Mouse (Mus musculus): ENCODE measurements around the gene Add3.

Gene Add3

DNA sequence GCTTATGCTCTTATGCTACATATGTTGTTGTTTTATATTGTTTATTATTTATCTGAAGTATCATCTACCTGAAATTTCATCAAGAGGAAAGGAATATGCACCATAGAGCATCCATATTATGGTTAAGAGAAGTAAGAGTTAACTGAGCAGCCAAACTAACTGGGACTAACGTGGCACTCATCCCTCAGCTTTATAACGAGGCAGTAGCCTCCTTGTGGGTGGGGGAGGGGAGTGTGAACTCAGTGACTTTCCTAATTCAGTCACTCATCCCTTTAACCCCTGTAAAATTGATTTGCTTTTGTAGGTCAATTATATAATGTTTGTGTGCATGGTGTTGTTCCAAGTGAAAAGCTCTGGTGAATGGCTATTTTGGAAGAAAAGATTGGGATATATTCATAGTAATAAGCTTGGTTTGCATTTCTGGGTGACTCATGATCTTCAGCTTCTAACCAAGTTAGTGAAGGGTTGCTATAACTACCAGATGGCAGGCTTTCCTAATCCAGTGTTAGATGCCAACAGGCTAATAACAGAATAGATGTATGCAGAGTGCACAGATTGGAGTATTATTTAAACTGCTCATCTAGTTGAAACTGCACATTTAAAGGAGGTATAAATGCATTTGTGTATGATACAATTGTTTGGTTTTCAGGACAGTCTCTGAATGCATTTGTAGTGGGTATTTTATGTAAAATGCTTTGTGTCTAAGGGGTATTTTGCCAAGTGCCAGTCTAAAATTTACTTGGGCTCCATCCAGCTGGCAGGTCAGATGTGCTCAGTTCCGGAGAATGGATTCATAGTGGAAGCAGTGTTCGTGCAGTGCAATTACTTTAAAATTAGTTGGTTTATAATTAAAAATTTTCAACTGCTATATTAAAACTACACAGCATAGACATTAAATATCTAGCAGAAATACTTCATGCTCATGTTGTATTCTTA lies 25.3 kb downstream of the Add3 start:
- no peak for DNase-seq (ENCODE audit: low spot score in 2 of 2)

DNA sequence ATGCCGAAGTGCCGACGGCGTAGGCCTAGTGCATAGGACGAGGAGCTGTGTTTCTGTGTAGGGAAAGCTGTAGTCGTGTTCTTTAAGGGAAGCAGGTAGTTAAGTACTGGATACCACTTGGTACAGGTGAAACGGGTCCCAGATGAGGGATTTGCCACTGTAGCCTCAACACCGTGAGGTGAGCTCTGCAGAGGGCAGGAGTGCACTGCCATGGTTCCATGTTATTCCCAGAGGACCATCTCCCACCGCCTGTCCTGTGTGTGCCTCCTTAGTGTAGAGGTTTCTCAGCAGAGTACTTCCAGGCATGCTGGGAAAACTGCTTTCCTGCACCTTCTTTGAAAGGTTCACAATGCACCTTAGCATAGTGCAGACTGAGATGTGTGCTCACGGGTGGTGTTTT lies 26.1 kb downstream of the Add3 start:
- no peak for DNase-seq (ENCODE audit: low spot score in 2 of 2)

GRCm38 (mm10) chr19:53168576-53168975 lies 28.3 kb downstream of the Add3 start:
- no peak for DNase-seq (ENCODE audit: low spot score in 2 of 2)

DNA sequence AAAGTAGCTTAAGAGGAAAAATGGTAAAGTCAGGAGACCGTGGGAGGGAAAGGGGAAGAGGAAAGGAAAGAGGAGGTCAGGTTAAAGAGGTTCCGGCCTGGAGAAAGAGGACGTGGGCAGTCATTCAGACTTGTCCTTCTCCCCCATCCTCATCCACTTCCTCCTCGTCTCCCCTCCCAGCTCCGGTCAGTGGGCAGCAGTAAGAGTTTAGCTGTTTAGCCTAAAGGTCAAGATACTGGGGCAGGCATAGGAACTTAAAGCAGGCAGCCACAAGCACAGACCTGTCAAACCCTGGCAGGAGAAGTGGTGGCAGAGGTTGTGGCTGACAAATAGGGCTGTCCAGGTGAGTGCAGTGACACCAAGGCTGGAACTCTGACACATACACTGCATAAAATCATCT lies 30.4 kb downstream of the Add3 start:
- no peak for DNase-seq (ENCODE audit: low spot score in 2 of 2)

DNA sequence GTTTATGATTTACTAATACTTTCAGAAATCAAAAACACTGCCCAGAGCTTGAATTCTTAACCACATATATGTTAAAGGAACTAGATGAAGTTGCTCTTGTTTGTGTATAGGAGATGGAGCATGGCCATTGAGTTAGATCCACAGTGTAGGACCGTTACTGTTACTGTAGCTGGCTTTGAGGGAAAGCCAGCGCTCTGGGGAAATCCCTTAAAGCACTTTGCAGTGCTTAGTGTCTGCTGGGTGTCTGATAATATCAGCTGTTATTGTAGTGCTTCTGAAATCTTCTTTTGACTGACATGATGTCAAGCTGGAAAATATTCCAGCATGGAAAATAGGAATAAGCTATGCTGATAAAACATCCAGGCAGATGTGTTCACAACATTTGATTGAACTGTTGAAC lies 33.8 kb downstream of the Add3 start:
- DNase-seq (ENCODE audit: low spot score in 2 of 2), result no peak

- DNase-seq (ENCODE audit: low spot score in 2 of 2), result no peak
These were observed 35.3 kb downstream of the Add3 start for GRCm38 (mm10) chr19:53175550-53175949.

DNA sequence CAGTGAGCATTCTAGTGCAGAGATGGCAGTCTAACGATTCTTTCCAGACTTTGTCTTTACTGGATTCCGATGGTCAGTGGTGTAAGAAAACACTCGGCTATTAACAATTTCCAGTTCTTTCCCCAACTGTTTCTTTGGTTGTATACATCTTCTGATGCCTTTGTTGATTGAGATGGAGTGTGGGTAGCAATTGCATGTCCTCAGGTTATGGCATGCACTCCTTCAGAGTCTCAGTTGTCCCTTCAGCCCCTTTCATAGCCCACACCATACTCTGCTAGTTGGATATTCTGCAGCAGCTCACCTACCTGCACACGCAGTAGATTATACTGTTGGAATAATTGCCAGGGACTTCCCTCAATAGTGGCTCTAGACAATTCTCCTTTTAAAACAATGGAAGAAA lies 36.3 kb downstream of the Add3 start:
- no peak for DNase-seq (ENCODE audit: low spot score in 2 of 2)

- no peak for DNase-seq (ENCODE audit: low spot score in 2 of 2)
These were observed 38.6 kb downstream of the Add3 start for GRCm38 (mm10) chr19:53178611-53179528.

- no peak for DNase-seq (ENCODE audit: low spot score in 2 of 2)
These were observed 40.0 kb downstream of the Add3 start for GRCm38 (mm10) chr19:53180168-53180803.

DNA sequence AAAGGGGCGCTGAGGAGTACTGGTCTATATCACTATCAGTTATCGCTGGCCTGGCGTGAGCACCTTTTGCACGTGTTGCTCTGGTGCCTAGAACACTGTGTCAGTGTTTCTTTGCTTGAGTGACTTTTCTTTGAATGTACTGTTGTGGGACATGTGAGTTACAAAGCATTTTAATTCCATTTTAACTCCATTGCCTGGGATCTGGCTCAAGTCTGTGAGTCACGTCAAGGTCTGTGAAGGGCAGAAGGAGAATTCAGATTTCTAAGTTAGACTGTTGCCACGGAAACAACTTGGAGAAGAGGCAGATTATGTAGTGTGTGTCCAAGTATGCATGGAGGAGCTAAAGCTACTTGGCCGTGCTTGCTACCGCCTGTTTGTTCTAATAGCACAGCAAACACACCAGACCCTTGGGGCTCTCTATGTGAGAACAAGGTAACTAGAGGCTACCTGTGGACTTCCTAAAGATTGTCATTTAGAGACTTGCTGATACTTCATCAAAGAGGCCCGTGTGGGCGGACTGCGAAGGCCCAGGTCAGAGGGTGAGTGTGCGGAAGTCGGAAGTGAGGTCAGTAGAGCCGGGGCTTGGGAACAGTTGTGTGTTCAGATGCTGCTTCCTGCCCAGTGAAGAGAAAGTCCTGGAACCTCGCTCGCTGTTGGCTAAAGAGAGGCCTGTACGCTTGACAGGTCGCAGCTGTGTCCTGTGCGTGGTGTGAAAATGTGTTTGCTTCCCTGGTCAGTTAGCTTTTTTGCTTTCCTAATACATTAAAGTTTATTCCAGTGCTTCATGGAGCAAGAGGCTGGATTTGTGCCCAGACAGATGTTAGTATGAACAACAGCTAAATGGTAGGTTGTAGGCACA lies 41.0 kb downstream of the Add3 start:
- no peak for DNase-seq (ENCODE audit: low spot score in 2 of 2)

DNA sequence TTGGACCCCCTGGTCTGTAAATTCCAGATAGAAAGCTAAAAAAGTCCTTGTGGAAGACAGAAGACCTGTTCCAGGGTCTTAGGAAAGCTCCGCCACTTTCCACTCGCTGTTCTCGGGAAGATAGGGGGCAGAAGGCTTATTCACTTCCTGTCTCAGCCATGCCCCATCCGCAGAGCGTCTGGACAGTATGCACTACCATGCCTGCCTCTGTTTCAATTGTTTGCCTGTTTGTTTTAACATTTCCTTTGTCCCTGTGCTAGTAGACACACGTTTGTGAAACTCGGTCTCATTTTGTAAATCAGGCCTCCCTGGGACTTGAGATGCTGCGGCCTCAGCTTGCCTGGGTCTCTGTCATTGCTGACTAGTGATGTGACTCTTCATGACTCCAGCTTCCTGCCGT lies 43.4 kb downstream of the Add3 start:
- no peak for DNase-seq (ENCODE audit: low spot score in 2 of 2)

GRCm38 (mm10) chr19:53184216-53184615 lies 44.0 kb downstream of the Add3 start:
- peak; percentile 58 to 69 for DNase-seq (ENCODE audit: low spot score in 2 of 2)

DNA sequence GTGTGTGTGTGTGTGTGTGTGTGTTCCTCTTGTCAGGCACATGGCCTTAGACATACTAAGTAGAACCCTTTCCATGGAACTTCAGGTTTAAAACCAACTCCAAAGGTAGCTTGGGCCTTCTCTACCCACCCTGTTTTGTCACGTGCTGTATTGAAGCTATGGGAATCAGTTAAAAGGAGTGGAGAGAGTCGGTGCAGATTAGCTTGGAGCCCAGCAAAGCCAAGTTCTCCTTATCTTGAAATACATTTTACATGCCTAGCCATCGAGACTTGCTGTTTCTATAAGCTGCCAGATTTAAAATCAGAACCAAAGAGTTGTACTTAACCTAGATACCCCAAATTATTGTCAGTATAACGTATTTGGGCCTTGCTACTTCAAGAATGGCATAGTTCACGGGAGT lies 44.7 kb downstream of the Add3 start:
- no peak for DNase-seq (ENCODE audit: low spot score in 2 of 2)

DNA sequence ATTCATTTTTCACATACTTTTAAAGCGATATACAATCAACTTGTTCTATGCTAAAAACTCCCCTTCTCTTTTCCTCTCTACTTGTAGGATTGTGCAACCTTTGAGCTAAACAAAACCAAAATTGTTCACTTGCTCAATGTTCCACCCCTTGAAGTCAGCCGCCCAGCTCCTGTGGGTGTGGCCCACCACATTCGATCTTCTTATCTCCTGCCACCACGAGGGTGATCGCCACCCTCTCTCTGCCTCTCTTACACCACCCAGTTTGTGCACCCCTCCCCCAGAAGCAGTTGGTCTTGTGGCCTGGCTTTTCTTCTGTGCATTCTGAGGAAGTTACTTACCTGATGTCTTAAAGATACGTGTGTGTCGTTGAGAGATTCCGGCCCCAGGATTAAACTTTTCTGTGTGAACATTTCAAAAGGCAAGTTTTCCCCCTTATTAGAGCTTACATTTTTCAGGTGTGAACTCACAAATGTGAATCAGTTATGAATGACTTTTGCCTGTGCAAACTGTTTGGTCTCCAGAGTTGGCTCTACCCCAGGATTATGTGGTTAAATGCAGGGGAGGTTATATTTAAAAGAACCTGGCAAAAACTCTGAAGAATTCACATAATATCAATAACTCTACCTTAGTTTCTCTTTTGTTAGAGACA lies 45.4 kb downstream of the Add3 start:
- peak; percentile 74 to 82 for DNase-seq (ENCODE audit: low spot score in 2 of 2)

GRCm38 (mm10) chr19:53186456-53186855 lies 46.2 kb downstream of the Add3 start:
- DNase-seq (ENCODE audit: low spot score in 2 of 2), result no peak

DNA sequence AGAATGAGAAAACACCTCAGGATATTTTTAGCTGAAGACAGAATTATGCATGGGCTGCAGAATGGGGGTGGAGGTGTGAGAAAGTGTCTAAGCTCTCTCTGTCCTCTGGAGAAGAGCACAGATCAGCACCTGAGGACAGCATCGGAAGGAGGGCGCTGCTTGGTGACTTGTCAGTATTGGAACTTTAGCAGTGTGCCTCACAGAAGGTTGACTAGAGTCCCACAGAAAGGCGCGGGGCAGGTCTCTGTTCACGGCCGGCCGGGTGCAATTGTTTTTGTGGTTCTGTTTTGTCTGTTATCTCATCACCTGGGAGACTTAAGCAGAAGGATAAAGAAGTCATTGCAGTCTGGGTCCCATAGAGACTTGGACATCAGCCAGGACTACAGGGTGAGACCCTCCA lies 47.3 kb downstream of the Add3 start:
- peak; percentile 54 to 62 for DNase-seq (ENCODE audit: low spot score in 2 of 2)

- no peak for DNase-seq (ENCODE audit: low spot score in 2 of 2)
These were observed 47.9 kb downstream of the Add3 start for GRCm38 (mm10) chr19:53188186-53188585.

GRCm38 (mm10) chr19:53188724-53189220 lies 48.5 kb downstream of the Add3 start:
- DNase-seq (ENCODE audit: low spot score in 2 of 2), result peak in 1 of 2 experiments; percentile 40

GRCm38 (mm10) chr19:53189736-53190135 lies 49.5 kb downstream of the Add3 start:
- no peak for DNase-seq (ENCODE audit: low spot score in 2 of 2)

GRCm38 (mm10) chr19:53190232-53190631 lies 50.0 kb downstream of the Add3 start:
- no peak for DNase-seq (ENCODE audit: low spot score in 2 of 2)

Data from natural killer cell, adult 2 months (primary cell).